Mouse (Mus musculus): Measurements from ENCODE around the gene Lamp5. TPM values are rescaled to one million over a fixed set of nuclear protein-coding genes. Genes with fewer than 3 reads are reported as not detected.

The Lamp5 gene
- total RNA-seq (2021) = not detected

DNA sequence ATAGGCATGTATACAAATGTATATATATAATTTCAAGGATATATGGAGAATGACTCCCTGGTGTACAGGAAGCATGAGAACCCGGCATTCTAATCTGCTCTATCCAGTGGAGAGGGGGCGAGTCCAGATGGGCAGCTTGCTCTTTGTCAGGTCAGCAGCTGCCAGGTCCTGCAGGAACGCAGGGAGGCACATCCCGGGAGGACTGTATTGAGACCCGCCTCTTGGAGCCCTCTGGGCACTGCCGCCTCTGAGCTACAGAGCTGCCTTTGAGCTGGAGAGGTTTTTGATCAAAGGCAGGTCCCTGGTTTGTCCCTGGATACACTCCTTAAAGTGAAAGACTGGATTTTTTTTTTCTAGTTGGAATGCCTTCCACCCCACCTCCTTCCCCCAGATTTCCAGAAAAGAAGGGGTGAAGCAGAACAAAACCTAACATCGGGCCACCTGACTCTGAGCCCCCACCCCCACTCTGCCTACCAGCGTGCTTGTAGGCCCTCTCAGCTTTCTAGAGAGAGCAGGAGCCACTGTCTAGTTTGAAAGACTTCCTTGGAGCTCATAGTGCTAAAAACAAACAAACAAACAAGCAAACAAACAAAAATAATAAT, at the start of gene Lamp5:
Lamp5 (plus strand) TSS at position 552 of the 602 bp plus-strand sequence.
- no peak for DNase-seq
- intact Hi-C loops (cut with DNase I) = no loop called here

GRCm38 (mm10) chr2:136003836-136004235, 48.2 kb upstream of the Lamp5 start:
- intact Hi-C loops (cut with DNase I) = no loop called here
- no peak for DNase-seq

GRCm38 (mm10) chr2:136006280-136006679, 45.8 kb upstream of the Lamp5 start:
- DNase-seq = no peak
- intact Hi-C loops (cut with DNase I) = no loop called here

- intact Hi-C loops (cut with DNase I) = no loop called here
- no peak for DNase-seq
Observed at GRCm38 (mm10) chr2:136012759-136013158, 39.3 kb upstream of the Lamp5 start.

DNA sequence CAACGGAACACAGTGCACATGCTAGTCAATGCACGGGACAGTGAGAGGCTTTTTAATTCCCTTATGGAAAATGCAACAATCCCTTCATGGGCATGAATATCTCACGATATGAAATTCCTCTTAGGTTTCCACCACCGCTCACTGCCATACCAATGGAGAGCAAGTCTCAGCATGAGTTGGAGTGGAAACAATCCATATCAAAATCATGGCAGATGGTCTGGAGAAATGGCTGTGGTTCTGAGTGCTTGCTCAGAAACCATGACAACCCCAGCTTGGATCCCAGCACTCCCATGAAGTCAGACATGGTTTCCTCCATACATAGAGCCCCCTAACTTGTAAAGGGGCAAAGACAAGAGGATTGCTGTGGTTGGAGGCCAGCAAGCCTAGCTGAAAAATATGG, 3.6 kb upstream of the Lamp5 start:
- intact Hi-C loops (cut with DNase I) = no loop called here
- DNase-seq = no peak

DNA sequence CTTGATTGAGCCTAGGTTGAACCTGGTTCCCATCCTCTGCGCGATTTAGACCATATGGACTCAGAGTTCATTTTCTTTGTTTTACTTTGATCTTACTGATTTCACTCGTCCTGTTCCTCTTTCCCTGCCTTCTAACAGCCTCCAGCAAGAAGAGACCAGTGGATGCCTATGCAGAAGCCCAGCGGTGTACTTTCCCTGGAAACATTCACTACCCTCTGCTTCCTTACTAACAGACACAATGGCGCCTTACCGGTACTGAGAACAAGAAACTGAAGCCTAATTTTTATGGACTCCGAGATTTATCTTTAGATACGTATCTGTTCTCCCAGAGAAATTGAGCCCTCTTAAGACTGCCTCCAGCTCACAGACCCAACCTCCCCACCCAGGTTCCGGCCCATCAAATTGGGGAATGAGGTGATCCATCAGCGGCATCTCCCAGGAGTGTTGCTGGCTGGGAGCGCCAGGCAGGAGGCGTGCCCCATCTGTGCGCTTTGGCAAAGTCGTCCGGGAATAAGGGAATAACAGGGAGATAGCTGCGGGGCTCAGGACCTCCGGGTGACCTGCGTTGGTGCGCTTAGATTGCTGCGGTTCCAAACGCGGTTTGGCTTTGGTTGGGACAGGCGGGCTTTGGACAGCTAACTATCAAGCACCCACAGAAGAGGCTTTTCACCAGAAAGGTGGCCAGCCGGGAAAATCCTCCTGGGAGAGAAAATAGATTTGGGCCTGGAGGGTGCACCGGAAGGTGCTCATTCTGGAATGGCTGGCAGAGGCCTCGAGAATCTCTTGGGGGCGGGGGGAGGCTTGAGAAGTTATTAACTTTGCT, 1.0 kb upstream of the Lamp5 start:
- no peak for DNase-seq
- intact Hi-C loops (cut with DNase I) = no loop called here

DNA sequence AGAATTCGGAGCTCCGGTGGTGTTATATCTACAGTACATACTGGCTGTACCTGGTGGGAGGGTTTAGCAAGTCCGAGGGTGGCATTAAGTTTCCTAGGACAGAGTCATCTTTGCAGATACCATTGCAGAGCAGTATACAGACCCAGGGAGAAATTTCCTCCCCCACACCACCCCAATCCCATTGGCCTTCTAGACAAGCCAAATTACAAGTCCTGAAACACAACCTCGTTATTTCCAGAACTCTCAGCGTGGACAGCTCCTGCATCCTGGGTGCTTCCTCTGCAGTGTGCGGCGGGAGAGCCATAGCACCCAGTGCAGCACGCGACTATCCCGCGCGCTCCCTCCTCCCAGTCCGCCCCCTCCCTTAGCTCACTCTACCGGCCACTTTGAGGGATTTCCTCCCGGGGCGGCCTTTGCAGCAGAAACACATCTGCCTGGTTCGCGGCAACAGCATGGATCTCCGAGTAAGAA, 5.9 kb downstream of the Lamp5 start:
- intact Hi-C loops (cut with DNase I) = no loop called here
- DNase-seq = no peak

DNA sequence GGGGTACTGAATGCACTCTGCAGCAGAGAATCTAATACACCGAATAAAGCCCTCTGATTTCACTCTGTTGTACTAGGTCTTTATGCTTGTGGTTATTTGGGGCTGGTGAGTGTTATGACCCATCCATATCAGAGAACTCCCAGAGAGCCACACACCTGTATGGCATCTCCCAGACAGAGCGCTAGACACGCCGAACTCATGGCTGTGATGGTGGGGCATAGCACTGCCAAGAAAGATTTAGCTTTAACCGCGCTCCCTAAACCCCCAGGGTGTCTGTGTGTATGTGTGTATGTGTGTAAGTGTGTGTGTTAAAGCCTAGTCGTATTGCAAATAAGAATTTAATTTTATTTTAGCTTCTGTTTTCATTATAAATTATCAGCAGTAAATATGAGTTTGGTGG, 6.4 kb downstream of the Lamp5 start:
- intact Hi-C loops (cut with DNase I) = no loop called here
- no peak for DNase-seq

GRCm38 (mm10) chr2:136059029-136059669, 7.1 kb downstream of the Lamp5 start:
- intact Hi-C loops (cut with DNase I) = no loop called here
- DNase-seq = no peak

GRCm38 (mm10) chr2:136064356-136064755, 12.3 kb downstream of the Lamp5 start:
- intact Hi-C loops (cut with DNase I) = no loop called here
- no peak for DNase-seq

- DNase-seq = no peak
- intact Hi-C loops (cut with DNase I) = no loop called here
Observed at GRCm38 (mm10) chr2:136095978-136096377, 43.9 kb downstream of the Lamp5 start.

DNA sequence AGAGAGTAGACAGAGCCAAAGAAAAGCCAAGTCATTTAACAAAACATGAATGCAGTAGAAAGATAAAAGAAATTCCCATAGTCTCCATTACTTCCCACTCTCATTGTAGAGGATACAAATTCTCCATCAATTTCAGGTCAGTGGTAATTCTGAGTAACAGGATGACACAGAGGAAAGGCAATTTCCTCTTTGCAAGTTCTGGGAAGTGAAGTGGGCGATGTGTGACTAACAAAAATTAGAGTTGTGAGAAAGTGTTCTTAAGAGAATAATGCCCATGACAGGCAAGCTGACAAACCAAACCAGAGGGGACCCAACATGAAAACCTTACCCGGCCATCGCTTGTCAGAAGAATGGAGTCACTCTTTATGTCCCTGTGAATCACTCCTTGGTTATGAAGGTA, 45.1 kb downstream of the Lamp5 start:
- DNase-seq = no peak
- intact Hi-C loops (cut with DNase I) = no loop called here

GRCm38 (mm10) chr2:136107597-136107996, 55.6 kb downstream of the Lamp5 start:
- DNase-seq = no peak
- intact Hi-C loops (cut with DNase I) = no loop called here

GRCm38 (mm10) chr2:136108124-136109037, 56.3 kb downstream of the Lamp5 start:
- intact Hi-C loops (cut with DNase I) = no loop called here
- DNase-seq = no peak

GRCm38 (mm10) chr2:136109038-136109363, 57.0 kb downstream of the Lamp5 start:
- intact Hi-C loops (cut with DNase I) = no loop called here
- DNase-seq = no peak

- intact Hi-C loops (cut with DNase I) = no loop called here
- no peak for DNase-seq
Observed at GRCm38 (mm10) chr2:136113374-136113773, 61.3 kb downstream of the Lamp5 start.

DNA sequence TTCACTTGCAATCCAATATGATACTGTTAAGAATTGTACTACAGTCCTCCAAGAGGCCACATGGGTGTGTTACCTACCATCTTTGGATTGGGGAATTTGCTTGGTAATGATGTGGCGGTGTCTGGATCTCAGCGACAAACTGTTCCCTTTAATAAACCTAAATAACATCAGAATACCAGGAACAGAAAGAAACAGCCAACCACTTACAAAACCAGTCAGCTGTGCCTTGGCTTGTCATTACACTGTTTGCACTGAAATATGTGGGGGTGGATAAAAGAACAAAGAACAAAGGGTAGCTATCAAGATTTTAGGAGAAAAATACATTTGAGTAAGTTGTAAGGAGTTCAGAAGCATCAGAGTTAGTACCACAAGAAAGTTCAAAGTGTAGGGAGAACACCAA, 66.0 kb downstream of the Lamp5 start:
- intact Hi-C loops (cut with DNase I) = no loop called here
- DNase-seq = no peak
